Mouse (Mus musculus): ENCODE measurements around the gene Lgals4. TPM values are rescaled to one million over a fixed set of nuclear protein-coding genes. Genes with fewer than 3 reads are reported as not detected.

The Lgals4 gene
- polyA plus RNA-seq, 1 experiment from 2014 or later, result 3.2 TPM

DNA sequence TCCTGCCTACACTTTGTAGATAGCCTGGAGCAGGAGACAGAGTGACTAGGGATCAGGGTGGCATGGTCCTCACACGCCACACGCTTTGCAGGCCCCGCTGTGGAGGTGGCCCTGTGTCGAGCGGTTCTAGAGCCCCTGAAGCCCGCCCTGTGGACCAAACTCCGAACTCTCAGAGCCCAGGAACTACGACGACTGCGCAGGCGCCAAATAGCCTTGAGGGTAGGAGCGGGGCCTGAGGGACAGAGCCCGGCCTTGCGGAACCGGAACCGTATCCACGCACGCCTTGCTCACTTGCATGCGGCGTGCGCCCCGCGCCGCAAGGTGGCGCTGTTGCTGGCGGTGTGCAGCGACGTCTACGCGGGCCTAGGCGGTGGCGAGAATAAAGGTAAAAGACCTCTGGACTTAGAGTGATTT is 37.1 kb upstream of the Lgals4 start:
- Histone ChIP-seq H3K27ac (replicated peaks) (0 out of 2 replicates have a peak overlapping the region, but pooled peaks have one; percentile 17), H3K36me3 (no peaks in the 10 kb centered on the region), H3K27me3 (peaks cover 8% of the 10 kb centered on the region; the same call in 1 of the 2 replicates), H3K9me3 (no peaks in the 10 kb centered on the region), H3K4me1 (peaks cover 7% of the 10 kb centered on the region; the same call in 1 of the 2 replicates), H3K4me2 (replicated peaks) (peak overlapping the region; percentile 46), H3K9ac (replicated peaks) (peak overlapping the region; percentile 39; the same call in 1 of the 2 replicates), H3K4me3 (peak overlapping the region; percentile 19)
- ATAC-seq (ENCODE audit: low FRiP score, low read depth), result 0 out of 2 replicates have a peak, but pooled peaks have one; percentile 44
- 16% methylated on average over 32 of the region's 32 CpGs for WGBS

DNA sequence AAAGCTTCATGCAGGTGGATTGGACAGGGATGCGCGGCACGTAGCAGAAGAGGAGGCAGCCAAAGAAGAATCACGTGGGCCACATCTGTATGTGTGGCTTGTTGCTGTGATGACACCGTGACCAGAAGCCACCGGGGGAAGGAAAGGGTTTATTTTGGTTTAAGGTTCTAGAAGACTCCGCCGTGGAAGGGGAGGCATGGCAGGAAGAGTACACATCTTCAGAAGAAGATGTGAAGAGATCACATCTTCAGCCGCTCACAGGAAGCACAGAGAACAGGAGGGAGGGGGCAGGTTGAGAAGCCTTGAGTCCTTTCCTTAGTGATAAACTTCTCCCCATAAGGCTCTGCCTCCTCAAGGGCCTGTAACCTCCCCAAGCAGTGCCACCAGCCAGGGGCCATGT is 33.7 kb upstream of the Lgals4 start:
- no peak overlapping the region for H3K4me2 ChIP-seq (replicated peaks)
- no peak overlapping the region for H3K9ac ChIP-seq (replicated peaks)
- no peak overlapping the region for H3K4me3 ChIP-seq
- H3K4me1 ChIP-seq, result peaks cover 29% of the 10 kb centered on the region
- peaks cover 8% of the 10 kb centered on the region; the same call in 1 of the 2 replicates for H3K27me3 ChIP-seq
- H3K36me3 ChIP-seq, result no peaks in the 10 kb centered on the region
- H3K9me3 ChIP-seq, result no peaks in the 10 kb centered on the region
- no peak for ATAC-seq (ENCODE audit: low FRiP score, low read depth)
- no peak overlapping the region for H3K27ac ChIP-seq (replicated peaks)
- WGBS, result 95% methylated on average over 9 of the region's 9 CpGs

DNA sequence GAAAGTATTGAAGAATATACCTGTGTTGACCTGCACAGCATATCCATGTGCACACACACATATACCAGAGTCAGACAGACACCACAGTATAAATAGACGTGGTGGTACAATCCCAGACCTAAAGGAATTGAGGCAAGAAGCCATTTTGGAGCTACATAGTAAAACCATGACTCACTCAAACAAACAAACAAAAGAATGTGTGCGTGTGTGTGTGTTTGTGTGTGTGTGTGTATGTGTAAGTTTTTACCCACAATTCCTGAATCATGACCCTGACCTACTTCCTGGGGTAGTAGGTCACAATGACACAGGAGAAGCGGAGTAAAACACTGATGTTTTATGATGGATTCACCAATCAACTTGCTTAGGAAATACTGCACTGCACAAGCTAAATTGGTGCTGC is 32.2 kb upstream of the Lgals4 start:
- H3K4me3 ChIP-seq, result no peak overlapping the region
- H3K27ac ChIP-seq (replicated peaks), result no peak overlapping the region
- ATAC-seq (ENCODE audit: low FRiP score, low read depth), result no peak
- peaks cover 27% of the 10 kb centered on the region for H3K4me1 ChIP-seq
- no peak overlapping the region for H3K9ac ChIP-seq (replicated peaks)
- no peak overlapping the region for H3K4me2 ChIP-seq (replicated peaks)
- whole genome bisulfite sequencing, result 84% methylated on average over 3 of the region's 3 CpGs
- H3K36me3 ChIP-seq, result no peaks in the 10 kb centered on the region
- H3K27me3 ChIP-seq, result peaks cover 4% of the 10 kb centered on the region; the same call in 1 of the 2 replicates
- H3K9me3 ChIP-seq, result no peaks in the 10 kb centered on the region

DNA sequence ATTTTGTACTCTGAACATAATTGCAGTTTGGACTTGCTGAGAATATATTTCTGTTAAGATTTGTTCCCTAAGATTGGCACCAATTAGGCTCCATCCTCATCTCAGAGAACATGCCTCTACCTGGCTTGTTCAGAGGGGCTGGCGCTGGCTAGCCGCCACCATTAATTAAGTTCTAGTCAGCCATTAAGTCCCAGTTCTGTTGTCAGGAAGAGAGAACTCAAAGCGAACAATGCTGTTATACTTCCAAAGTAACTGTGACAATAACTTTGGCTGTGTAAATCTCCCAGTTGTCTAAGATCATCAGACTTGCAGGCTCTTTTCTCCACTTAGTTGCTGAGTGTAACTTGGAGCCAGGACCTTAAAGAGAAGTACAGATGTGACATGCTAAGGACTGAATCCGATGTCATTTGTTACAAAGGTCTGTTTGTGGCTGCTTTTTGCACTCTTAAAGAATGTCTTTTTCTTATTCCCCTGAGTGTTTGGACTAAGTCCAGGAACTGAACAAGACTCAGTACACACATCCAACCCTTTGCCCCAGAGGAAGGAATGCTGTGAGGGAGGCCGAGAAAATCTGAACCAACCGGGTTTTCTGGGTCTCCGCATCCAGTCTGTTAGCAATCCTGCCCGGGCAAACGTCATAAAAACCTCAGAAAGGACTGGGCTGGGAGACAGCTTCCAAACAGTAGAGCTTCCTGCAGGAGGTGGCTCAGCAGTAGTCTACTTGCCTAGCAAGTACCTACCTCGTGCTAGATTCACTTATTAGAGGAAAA is 31.6 kb upstream of the Lgals4 start:
- no peak overlapping the region for H3K4me3 ChIP-seq
- no peaks in the 10 kb centered on the region for H3K36me3 ChIP-seq
- no peaks in the 10 kb centered on the region for H3K9me3 ChIP-seq
- H3K9ac ChIP-seq (replicated peaks), result no peak overlapping the region
- WGBS, result 35% methylated on average over 10 of the region's 10 CpGs
- H3K27me3 ChIP-seq, result peaks cover 3% of the 10 kb centered on the region; the same call in 1 of the 2 replicates
- H3K4me1 ChIP-seq, result peaks cover 23% of the 10 kb centered on the region
- H3K4me2 ChIP-seq (replicated peaks), result no peak overlapping the region
- no peak for ATAC-seq (ENCODE audit: low FRiP score, low read depth)
- 0 out of 2 replicates have a peak overlapping the region, but pooled peaks have one; percentile 20 for H3K27ac ChIP-seq (replicated peaks)

DNA sequence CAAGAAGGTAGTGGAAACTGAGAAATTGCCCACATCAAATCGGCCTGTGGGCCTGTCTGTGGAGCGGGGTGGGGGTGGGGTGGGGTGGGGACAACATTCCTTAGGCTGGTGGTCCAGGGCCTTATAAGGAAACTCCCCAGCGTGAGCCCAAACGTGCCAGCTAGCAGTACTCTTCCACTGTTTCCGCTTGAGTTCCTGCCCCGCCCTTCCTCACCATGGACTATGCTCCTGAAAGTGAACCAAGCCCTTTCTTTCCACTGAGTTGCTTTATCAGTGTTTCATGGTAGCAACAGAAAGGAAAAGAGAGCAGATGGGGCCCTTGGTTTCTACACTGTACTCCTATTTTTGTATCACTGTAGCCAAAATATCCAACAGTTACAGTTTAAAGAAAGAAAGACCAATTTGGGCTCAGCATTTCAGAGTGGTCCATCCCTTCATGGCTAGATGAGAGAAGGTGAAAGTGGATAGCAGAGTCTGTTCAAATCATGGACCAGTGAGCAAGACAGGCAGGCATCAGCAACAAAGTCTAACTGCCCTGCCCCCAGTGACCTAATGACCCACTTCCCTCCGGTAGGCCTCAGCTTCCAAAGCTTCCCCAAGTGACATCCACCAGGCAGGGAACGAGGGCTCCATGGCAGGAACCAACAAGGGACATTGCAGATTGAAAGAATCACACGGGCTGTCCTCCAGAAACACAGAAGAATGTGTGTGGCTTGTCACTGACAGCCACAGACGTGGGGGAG is 30.6 kb upstream of the Lgals4 start:
- no peak overlapping the region for H3K4me2 ChIP-seq (replicated peaks)
- H3K9ac ChIP-seq (replicated peaks), result 0 out of 2 replicates have a peak overlapping the region, but pooled peaks have one; percentile 11
- H3K27me3 ChIP-seq, result no peaks in the 10 kb centered on the region
- 6% methylated on average over 10 of the region's 10 CpGs for WGBS
- no peak overlapping the region for H3K4me3 ChIP-seq
- H3K9me3 ChIP-seq, result no peaks in the 10 kb centered on the region
- ATAC-seq (ENCODE audit: low FRiP score, low read depth), result no peak
- peaks cover 29% of the 10 kb centered on the region for H3K4me1 ChIP-seq
- H3K36me3 ChIP-seq, result no peaks in the 10 kb centered on the region
- H3K27ac ChIP-seq (replicated peaks), result 0 out of 2 replicates have a peak overlapping the region, but pooled peaks have one; percentile 20

DNA sequence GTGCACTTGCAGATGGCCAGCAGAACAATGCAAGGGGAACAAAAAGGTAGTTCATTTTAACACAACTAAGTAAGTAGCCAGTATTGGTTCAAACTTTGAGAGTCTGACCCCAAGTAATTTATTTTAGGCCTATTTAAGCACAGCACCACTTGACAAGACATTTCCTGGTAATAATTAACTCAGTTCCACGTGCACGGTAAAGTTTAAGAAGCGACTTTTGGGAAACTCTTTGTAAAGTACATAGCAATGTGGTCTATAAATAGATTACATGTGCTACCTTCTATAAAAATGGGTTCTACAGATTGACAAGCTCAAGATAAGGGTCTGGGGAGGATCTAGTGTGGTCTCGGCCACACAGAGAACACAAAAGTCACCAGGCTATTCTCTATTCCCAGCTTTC is 29.9 kb upstream of the Lgals4 start:
- H3K36me3 ChIP-seq, result no peaks in the 10 kb centered on the region
- H3K4me3 ChIP-seq, result no peak overlapping the region
- H3K4me2 ChIP-seq (replicated peaks), result no peak overlapping the region
- whole genome bisulfite sequencing, result 83% methylated on average over 4 of the region's 4 CpGs
- 0 out of 2 replicates have a peak overlapping the region, but pooled peaks have one; percentile 20 for H3K27ac ChIP-seq (replicated peaks)
- H3K9me3 ChIP-seq, result no peaks in the 10 kb centered on the region
- H3K9ac ChIP-seq (replicated peaks), result no peak overlapping the region
- ATAC-seq (ENCODE audit: low FRiP score, low read depth), result no peak
- H3K27me3 ChIP-seq, result no peaks in the 10 kb centered on the region
- H3K4me1 ChIP-seq, result peaks cover 32% of the 10 kb centered on the region

DNA sequence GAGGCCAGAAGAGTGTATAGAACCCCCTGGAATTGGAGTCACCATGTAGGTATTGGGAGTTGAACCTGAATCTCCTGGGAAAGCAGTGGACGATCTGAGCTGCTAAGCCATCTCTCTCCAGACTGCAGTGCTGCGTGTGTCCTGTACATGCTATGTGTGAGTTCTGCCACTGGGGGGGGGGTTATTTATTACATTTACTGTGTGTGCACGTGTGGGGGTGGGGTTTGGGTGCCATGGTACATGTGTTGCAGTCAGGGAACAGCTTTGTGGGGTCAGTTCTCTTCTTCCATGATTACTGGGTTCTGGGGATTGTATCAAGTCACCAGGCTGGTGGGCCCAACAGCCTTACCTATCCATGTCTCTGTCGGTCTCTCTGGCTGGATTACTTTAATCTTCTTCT is 26.8 kb upstream of the Lgals4 start:
- Histone ChIP-seq H3K4me1 (peaks cover 29% of the 10 kb centered on the region), H3K4me2 (replicated peaks) (no peak overlapping the region), H3K9me3 (no peaks in the 10 kb centered on the region), H3K4me3 (no peak overlapping the region), H3K27ac (replicated peaks) (no peak overlapping the region), H3K27me3 (no peaks in the 10 kb centered on the region), H3K9ac (replicated peaks) (no peak overlapping the region), H3K36me3 (no peaks in the 10 kb centered on the region)
- no peak for ATAC-seq (ENCODE audit: low FRiP score, low read depth)
- WGBS, result 79% methylated on average over 4 of the region's 4 CpGs

DNA sequence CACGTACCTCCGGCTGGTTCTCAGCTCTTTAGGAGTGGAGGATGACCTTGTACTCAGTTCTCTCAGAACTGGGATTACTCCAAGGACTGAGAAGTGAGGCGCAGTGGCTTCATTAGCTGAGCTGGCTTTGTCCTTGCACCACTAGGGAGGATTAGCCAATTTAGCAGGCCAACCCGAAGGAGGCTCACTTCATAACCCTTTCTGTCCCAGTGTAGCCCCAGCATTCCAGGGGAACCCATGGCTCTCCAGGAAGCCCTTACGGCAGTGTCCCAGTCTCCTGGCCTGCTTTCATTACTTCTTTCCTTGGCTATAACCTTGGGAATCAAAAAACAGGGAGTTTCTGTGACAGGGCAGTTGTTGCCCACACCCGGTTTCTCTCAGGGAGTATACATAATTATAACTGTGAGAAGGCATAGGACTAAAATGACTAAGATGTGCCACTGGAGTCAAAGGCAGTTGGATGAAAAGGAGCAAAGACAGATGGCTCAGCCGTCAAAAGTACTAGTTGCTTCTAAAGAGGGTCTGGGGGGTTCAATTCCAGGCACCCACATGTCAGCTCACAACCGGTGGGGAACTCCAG is 25.9 kb upstream of the Lgals4 start:
- Histone ChIP-seq H3K4me1 (peaks cover 29% of the 10 kb centered on the region), H3K9me3 (no peaks in the 10 kb centered on the region), H3K27ac (replicated peaks) (peak overlapping the region; percentile 99), H3K4me3 (peak overlapping the region; percentile 94), H3K27me3 (no peaks in the 10 kb centered on the region), H3K36me3 (peaks cover 7% of the 10 kb centered on the region), H3K9ac (replicated peaks) (peak overlapping the region; percentile 91), H3K4me2 (replicated peaks) (peak overlapping the region; percentile 83)
- 21% methylated on average over 7 of the region's 8 CpGs for WGBS
- no peak for ATAC-seq (ENCODE audit: low FRiP score, low read depth)

DNA sequence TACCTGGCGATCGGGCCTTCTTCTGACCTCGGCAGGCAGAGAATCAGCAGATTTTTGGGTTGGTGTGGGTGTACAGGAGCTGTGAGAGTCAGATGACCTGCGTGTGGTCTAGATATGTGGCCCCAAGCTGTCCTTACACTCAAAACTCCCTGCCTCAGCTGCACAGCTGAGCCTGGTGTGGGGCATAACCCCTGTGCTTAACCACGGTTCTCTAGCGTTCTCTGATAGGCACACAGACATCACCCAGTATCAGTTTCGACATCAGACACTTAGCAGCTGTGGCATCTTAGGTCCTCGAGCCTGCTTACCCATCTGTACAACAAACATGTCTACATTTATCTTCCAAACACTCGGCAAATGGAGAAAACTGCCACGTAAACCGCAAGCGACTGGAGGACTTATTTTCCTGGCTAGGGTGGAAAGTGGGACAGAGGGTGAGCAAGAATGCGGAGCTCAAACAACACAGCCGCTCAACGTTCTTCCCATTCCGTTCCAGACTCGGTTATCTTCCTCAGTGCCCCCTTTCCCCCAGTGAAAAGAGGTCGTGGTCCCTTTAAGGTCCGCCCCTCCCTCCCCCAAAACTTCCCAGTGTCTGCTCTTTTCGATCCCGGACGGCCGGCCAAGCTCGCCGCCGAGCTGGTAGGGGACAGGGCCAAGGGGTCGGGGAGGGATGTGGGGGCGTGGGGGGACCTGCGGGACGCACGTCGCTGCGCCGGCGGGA is 25.3 kb upstream of the Lgals4 start, which contains the start of gene Hnrnpl:
TSS of gene Hnrnpl (plus strand) at position 321 of the 721 bp plus-strand sequence.
- WGBS, result 4% methylated on average over 35 of the region's 35 CpGs
- peak within 1 kb of the TSS; percentile 91 for H3K9ac ChIP-seq (replicated peaks)
- ATAC-seq (ENCODE audit: low FRiP score, low read depth), result peak; percentile 7
- peaks cover 29% of the 10 kb centered on the region for H3K4me1 ChIP-seq
- H3K27ac ChIP-seq (replicated peaks), result peak within 1 kb of the TSS; percentile 99
- no peaks in the 10 kb centered on the region for H3K27me3 ChIP-seq
- peaks cover 14% of the 10 kb centered on the region for H3K36me3 ChIP-seq
- H3K9me3 ChIP-seq, result no peaks in the 10 kb centered on the region
- H3K4me3 ChIP-seq, result peak within 1 kb of the TSS; percentile 94
- H3K4me2 ChIP-seq (replicated peaks), result peak within 1 kb of the TSS; percentile 83

DNA sequence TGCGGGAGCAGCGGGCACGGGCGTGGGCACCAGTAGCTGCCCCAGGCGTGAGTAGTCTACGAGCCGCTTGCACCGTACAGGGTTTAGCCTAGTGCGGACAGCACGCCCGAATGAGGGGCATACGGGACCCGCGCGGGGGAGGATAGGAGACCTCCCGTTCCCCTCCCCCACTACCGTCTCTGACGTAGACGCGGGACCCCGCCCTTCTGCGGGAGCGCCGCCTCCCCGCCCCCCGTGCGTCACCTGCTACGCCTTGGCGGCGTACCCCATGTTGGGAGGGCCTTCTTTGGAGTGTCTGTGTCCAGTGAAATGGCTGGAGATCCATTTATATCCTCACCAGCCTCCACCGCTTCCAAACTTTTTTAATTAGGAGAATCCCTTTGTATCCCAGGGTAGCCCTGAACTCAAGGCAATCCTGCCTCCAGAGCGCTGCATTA is 24.7 kb upstream of the Lgals4 start:
- H3K4me1 ChIP-seq, result peaks cover 32% of the 10 kb centered on the region
- H3K27me3 ChIP-seq, result no peaks in the 10 kb centered on the region
- no peaks in the 10 kb centered on the region for H3K9me3 ChIP-seq

DNA sequence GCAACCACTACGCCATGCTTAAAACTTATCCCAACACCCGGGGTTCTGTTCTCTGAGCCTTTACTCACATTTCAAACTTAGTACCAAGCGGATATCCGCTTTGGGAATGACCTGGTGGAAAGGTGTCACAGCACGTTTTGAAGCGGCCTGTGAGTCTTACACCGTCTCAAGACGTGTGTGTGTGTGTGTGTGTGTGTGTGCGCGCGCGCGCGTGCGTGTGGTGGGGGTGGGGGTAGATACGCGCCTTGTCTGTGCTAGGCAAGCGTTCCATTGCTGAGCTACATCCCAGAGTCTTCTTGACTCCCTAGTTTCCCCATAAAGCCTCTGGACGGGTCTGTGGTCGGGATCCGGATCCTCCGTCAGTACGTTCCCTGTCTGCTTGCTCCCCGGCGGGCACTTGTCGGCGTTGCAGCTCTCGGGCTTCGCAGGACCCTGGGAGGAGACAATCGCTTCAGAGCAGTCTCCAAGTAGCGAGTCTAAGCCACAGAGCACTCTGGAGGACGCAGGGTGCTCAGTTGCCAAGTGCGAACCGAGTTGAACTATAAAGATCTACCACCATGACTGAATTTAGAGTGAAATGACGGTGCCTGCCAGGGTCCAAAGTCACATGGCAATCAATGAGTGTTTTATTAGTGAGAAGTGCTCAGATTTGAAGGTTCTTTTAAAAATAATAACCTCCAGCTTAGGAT is 24.1 kb upstream of the Lgals4 start:
- Histone ChIP-seq H3K9me3 (no peaks in the 10 kb centered on the region), H3K9ac (replicated peaks) (peak overlapping the region; percentile 91), H3K4me2 (replicated peaks) (peak overlapping the region; percentile 83), H3K4me1 (peaks cover 38% of the 10 kb centered on the region), H3K27me3 (no peaks in the 10 kb centered on the region), H3K27ac (replicated peaks) (peak overlapping the region; percentile 99), H3K36me3 (peaks cover 25% of the 10 kb centered on the region), H3K4me3 (peak overlapping the region; percentile 94)
- under 1% methylated on average over 35 of the region's 35 CpGs for WGBS
- ATAC-seq (ENCODE audit: low FRiP score, low read depth), result peak; percentile 17

More for the DNA sequence above, 24.7 kb upstream of the Lgals4 start:
- WGBS, result 0% methylated on average over 30 of the region's 32 CpGs
- peak overlapping the region; percentile 91 for H3K9ac ChIP-seq (replicated peaks)
- peak overlapping the region; percentile 99 for H3K27ac ChIP-seq (replicated peaks)
- peak overlapping the region; percentile 83 for H3K4me2 ChIP-seq (replicated peaks)
- ATAC-seq (ENCODE audit: low FRiP score, low read depth), result peak; percentile 65
- H3K36me3 ChIP-seq, result peaks cover 20% of the 10 kb centered on the region
- H3K4me3 ChIP-seq, result peak overlapping the region; percentile 94

Data from midbrain, embryonic 12.5 days (tissue).